Mouse (Mus musculus) embryonic fibroblast, embryonic 13.5 days (primary cell): ENCODE measurements around the gene Ebf1. TPM values are rescaled to one million over a fixed set of nuclear protein-coding genes. Genes with fewer than 3 reads are reported as not detected.

Experiments
- H3K27ac ChIP-seq: 2 replicates; pipeline ENCODE4 v1.5.1; 2012; ENCODE audit warnings: low read length, control low read depth, inconsistent platforms; ENCODE audit not compliant: insufficient read depth
- H3K4me1 ChIP-seq: 2 replicates; pipeline ENCODE4 v1.6.1; 2011; ENCODE audit warnings: low read length; ENCODE audit not compliant: control insufficient read depth, insufficient read depth
- H3K4me3 ChIP-seq: 2 replicates; pipeline ENCODE4 v1.5.1; 2011; ENCODE audit warnings: mild to moderate bottlenecking, control low read depth, low read length; ENCODE audit not compliant: insufficient read depth
- CTCF ChIP-seq: IDR thresholded peaks from 2 replicates; pipeline ENCODE4 v1.5.1; 2011; ENCODE audit warnings: mild to moderate bottlenecking, control low read depth, low read length, moderate library complexity, borderline replicate concordance; ENCODE audit not compliant: insufficient read depth
- POLR2A ChIP-seq: IDR thresholded peaks from 2 replicates; pipeline ENCODE4 v1.6.1; 2011; ENCODE audit warnings: low read depth, mild to moderate bottlenecking, control low read depth, low read length, moderate library complexity
- polyA plus RNA-seq: library from polyadenylated mRNA; stranded (reverse); fragments of >200 nt; gene quantifications from 2 replicates; pipeline ENCODE4 v1.2.4, GENCODE M21; 2011; ENCODE audit warnings: low read depth; ENCODE audit not compliant: missing spikeins, insufficient read length

Ebf1 gene
- polyA plus RNA-seq, 1 experiment = 55.9 TPM

DNA sequence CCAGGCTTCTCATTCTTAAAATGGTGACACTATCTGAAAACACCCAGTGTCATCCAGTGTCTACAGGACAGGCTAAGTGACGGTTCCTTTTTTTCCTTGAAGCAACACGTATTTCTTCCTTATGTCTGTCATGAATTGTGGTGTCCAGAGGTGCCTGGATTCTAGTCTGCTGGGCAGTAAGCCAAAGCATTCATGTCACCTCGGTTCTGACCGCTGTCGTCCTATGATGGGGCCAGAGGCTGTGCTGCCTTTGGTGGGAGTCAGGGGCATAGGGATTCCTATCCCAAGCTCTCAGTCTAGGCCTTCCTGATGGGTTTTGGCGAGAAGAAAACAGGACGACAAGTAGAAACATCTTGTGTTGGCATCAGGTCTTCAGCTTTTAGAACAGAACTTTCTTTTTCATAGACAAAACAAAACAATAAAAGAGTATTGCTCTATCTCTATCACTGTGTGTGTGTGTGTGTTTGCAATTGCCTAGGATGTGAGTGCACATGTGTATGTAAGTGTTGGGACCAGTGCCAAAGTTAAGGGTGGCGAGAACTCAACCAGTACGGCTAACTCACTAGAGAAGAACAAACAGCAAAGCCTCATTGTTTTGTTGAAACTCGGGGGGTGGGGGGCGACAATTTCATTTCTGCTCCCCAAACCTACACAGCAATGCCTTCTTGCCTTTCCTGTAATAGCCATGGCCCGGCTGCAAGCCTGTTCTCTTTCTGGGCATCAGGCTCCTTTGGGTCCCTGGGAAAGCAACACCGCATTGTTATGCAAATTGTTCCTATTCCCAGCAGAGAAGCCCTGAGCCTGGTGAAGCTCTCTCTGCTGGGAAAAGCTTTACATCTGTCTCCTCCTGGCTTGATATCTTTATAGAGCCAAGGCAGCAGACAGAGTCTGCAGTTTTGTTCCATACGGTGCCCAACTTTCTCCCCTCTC, 224.3 kb downstream of the Ebf1 start:
- Histone ChIP-seq H3K27ac (no peak overlapping the region), H3K4me3 (no peak overlapping the region), H3K4me1 (no peaks in the 10 kb centered on the region; the same call in 1 of the 2 replicates)
- TF ChIP-seq POLR2A (no peak), CTCF (no peak)

DNA sequence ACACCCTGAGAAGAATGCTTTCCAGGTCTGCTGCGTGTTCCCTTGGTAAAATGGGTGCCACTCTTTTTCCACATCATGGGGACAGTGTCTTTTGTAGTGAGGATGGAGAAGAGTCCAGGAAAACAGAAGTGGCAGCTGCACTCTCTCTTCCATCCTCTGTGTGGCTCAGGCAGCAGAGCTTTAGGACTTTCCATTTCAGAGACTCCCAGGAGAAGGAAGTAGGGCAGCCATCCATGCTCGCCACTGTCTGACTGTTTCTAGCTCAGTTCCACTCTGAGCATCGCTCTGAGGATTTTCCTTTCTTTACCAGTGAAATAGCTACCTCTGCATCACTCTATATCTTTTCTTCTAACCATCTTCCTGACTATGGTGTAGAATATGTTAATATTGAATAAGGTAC, 234.8 kb downstream of the Ebf1 start:
- Histone ChIP-seq H3K27ac (no peak overlapping the region), H3K4me3 (no peak overlapping the region), H3K4me1 (peaks cover 6% of the 10 kb centered on the region)
- no peak for TF ChIP-seq POLR2A
- no peak for TF ChIP-seq CTCF

DNA sequence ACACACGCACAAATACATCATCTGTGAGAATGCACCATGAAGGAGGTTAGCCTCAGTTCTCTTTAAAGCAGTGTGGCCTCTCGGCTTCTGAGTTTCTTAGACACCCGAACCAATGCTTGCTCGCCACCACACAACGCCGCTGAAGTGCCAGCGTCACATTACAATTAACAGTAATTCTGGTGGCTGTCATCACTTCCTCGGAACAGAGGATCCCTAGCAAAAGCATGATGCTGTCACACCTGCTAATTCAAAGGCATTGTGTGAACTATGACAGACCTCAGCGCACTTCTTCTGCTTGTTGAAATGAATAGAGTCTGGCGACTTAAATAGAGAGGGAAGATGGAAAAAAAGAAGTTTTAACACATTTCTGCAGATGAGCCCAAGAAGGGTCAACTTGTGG, 235.8 kb downstream of the Ebf1 start:
- peaks cover 6% of the 10 kb centered on the region for H3K4me1 ChIP-seq
- TF ChIP-seq POLR2A = no peak
- TF ChIP-seq CTCF = no peak
- H3K27ac ChIP-seq = no peak overlapping the region
- H3K4me3 ChIP-seq = no peak overlapping the region

DNA sequence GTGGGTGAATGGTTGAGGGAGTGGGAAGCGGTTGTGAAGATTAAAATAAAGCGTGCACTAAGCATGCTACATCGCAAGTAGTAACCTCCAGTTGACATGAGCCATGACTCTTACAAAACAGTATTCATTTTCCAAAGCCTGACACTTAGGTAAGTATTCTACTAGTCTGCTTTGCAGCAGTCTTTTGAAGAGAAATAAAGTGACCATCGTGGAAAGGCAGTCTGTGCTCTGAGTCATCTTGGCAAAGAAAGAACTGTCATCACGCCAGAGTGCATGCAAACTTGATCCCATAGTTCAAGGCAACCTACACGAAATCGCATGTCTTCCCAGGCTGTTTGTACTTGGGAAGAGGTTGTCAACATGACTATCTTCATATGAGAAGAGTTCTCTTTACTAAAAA, 237.4 kb downstream of the Ebf1 start:
- TF ChIP-seq CTCF (no peak), POLR2A (no peak)
- no peak overlapping the region for H3K4me3 ChIP-seq
- H3K27ac ChIP-seq = peak overlapping the region; percentile 75
- peaks cover 3% of the 10 kb centered on the region; the same call in 1 of the 2 replicates for H3K4me1 ChIP-seq

DNA sequence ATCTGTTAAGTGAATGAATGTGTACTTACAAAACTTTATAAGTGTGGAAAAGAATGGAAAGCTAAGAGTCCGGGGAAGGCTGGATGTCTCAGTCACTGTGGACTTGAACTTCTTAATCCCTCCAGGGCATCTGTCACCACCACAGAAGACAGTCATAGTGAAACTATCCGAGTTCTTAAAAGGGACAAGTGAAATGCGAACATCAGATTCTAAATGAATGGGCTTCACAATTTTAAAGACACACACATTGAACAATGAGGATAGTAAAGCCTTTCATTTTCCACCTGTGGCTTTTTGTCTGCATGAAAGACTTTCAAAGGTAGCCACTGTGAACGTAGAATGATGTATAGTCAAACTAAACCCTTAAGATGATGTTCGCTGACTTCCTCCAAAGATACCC, 244.0 kb downstream of the Ebf1 start:
- no peaks in the 10 kb centered on the region for H3K4me1 ChIP-seq
- H3K4me3 ChIP-seq = no peak overlapping the region
- H3K27ac ChIP-seq = no peak overlapping the region
- TF ChIP-seq POLR2A = no peak
- no peak for TF ChIP-seq CTCF

DNA sequence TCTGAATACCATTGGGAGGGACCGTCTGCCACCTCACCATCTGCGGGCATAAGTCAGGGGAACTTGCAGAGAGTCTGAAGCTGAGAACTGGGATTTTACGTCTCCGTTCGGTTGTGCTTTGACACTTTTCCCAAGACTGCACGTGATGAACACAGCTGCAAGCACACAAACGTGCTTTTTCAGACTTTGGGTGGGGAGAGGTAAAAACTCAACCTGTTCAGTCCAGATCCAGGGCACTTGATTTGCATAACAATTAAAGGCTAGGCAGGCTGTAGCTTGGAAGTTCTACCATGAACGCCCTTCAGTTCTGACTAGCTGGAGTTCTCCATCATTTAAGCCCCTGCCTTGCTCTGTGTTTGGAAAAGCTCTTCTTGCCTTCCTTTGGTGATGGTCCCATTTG, 246.8 kb downstream of the Ebf1 start:
- no peak overlapping the region for H3K4me3 ChIP-seq
- H3K27ac ChIP-seq = no peak overlapping the region
- TF ChIP-seq CTCF (no peak), POLR2A (no peak)
- peaks cover 3% of the 10 kb centered on the region; the same call in 1 of the 2 replicates for H3K4me1 ChIP-seq

DNA sequence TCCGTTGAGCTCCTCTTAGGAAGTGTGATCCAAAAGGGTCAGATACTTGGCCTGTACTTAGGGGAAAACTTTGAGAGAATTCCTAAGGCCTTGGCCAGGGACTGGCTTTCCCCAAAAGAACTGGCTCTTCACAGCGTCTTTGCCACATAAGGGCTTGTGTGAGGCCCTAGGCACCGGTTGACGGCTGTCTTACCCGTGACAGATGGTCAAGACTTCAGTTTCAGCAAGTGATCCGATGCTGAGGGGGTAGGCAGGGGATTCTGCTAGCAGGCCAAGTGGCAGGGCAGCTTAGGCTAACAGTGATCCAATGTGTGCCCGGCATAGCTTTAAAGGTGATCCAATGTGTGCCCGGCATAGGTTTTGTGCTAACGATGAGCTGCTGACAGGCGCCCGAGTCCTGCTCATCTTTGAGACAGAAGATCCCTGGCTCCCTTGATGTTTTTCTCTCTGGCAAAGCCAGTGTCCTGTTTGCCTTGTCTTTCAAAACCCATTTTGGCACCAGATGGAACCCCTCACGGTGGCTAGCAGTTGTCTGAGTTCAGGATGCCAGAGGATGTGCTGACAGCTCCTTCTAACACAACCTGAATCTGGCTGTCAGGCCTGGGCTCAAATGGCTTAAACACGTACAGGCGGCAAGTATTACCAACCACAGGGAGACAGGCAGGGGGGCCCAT, 249.5 kb downstream of the Ebf1 start:
- H3K4me3 ChIP-seq = no peak overlapping the region
- no peak overlapping the region for H3K27ac ChIP-seq
- peaks cover 3% of the 10 kb centered on the region; the same call in 1 of the 2 replicates for H3K4me1 ChIP-seq
- no peak for TF ChIP-seq CTCF
- no peak for TF ChIP-seq POLR2A

DNA sequence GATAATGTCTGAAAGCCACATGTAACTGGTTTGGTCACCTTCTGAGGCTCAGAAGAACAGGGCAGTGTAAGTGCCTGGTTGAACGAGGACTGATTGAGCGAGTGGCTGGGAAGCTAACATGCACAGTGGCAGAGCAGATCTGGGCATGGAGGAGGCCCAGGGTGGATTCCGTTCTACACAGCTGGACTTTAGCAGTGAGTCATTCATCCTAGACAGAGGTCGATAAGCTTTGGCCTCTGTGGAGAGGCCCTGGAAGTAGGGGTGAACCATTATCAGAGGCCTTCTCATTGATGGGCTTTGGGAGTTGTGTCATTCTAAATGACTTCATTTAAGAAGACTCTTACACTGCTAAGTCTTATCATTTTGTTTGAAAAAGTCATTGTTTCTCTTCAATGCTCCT, 250.3 kb downstream of the Ebf1 start:
- TF ChIP-seq CTCF (no peak), POLR2A (no peak)
- Histone ChIP-seq H3K27ac (no peak overlapping the region), H3K4me1 (peaks cover 3% of the 10 kb centered on the region; the same call in 1 of the 2 replicates), H3K4me3 (no peak overlapping the region)

DNA sequence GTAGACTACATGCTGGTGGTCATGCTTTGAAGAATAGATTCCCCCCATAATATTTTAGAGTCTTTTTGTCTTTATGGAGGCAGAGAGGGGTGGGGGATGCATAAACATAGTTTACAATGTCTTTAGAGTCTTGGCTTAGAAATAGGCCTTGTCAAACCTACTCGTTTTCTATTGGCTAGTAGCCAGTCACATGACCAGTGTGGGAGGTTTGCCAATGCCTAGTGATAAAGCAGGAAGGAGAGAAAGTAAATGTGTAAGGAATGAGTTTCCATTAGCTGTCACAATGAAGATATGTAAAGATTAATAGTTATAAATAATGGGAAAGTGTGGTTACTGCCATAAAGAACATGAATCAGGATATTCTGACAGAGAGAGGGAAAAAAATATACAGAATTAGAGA, 256.8 kb downstream of the Ebf1 start:
- Histone ChIP-seq H3K4me1 (no peaks in the 10 kb centered on the region), H3K4me3 (no peak overlapping the region), H3K27ac (no peak overlapping the region)
- no peak for TF ChIP-seq POLR2A
- no peak for TF ChIP-seq CTCF

DNA sequence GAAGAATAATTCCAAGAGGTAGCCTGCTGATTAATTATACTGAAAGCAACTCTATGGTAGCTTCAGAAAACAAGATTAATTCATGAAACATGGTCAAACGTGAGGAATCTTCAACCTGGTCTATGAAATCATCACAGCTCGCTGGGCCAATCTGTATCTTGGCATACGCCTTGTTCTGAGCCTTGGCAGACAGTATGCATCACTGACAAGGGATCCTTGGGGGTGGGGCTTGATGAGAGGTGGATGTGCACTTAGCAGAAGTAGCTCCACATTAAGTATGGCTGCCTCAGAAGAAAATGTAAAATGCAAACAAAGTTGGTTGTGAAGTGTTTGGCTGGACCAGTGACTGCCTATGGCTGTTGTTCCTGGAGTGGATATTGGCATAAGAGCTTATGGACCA, 258.1 kb downstream of the Ebf1 start:
- no peak overlapping the region for H3K4me3 ChIP-seq
- TF ChIP-seq POLR2A (no peak), CTCF (no peak)
- H3K4me1 ChIP-seq = no peaks in the 10 kb centered on the region
- H3K27ac ChIP-seq = no peak overlapping the region
